ENCODE assay signal across 17 mouse cellular contexts in genomic region chr10:42226176-42226575, GRCm38 (mm10). TPM values are rescaled to one million over a fixed set of nuclear protein-coding genes. Genes with fewer than 3 reads are reported as not detected.
DNase-seq lines count a peak whose midpoint lies in the region; ATAC-seq and TF ChIP-seq lines count a peak whose summit lies in the region.
"Had no signal": no experiment of that assay in that cellular context is flagged by ENCODE, and none has a peak within 500 bp of the region (broad histone marks: within the 10 kb centered on the region; RNA-seq: fewer than 3 reads in every experiment).

No protein-coding gene starts in this region.

- H3K9ac ChIP-seq in kidney, embryonic 15.5 days: no peak overlapping the region
- H3K9ac ChIP-seq: lung, embryonic 14.5 days; midbrain, embryonic 15.5 days had no signal

- DNase-seq in kidney, postnatal 14 days: no peak
- DNase-seq in B cell, adult 2 months: peak; percentile 13 to 15
- DNase-seq in G1E (ENCODE audit: low spot score): no peak
- DNase-seq in adrenal gland, postnatal 36 days: no peak
- no peak for DNase-seq in spleen, adult 18-20 months
- DNase-seq: adrenal gland, postnatal 25 days; gastrocnemius, postnatal 25 days; left cerebral cortex, postnatal 4 days; lung, embryonic 14.5 days; right cerebral cortex, postnatal 14 days; thymus, postnatal 14 days had no signal

- no peak for TF ChIP-seq CTCF in G1E (IDR thresholded peaks at IDR 0.05; ENCODE audit: low read depth, low read length)

- no peak overlapping the region for H3K4me3 ChIP-seq in kidney, embryonic 15.5 days (replicated peaks)
- H3K4me3 ChIP-seq in G1E (ENCODE audit: low read depth, low read length): 0 out of 2 replicates have a peak overlapping the region, but pooled peaks have one; percentile 10
- H3K4me3 ChIP-seq: midbrain, embryonic 15.5 days had no signal

- no peaks in the 10 kb centered on the region for H3K9me3 ChIP-seq in kidney, embryonic 15.5 days (replicated peaks)
- H3K9me3 ChIP-seq in G1E (replicated peaks): no peaks in the 10 kb centered on the region
- H3K9me3 ChIP-seq: midbrain, embryonic 15.5 days had no signal

- 0 out of 2 replicates have a peak overlapping the region, but pooled peaks have one; percentile 5 for H3K27ac ChIP-seq in kidney, embryonic 15.5 days
- H3K27ac ChIP-seq: midbrain, embryonic 15.5 days had no signal

- ATAC-seq in kidney, embryonic 15.5 days (replicated peaks; ENCODE audit: low FRiP score): no peak
- ATAC-seq in G1E (ENCODE audit: extremely low read depth, insufficient number of reproducible peaks, low FRiP score, poor library complexity, severe bottlenecking): no peak
- peak; percentile 31; the same call in 1 of the 2 replicates for ATAC-seq in megakaryocyte, adult 5-6 weeks (ENCODE audit: poor library complexity, severe bottlenecking)
- ATAC-seq: activated CD4-positive, CD25-positive, alpha-beta regulatory T cell, adult 4 months; forebrain, embryonic 16.5 days; inflammation-experienced regulatory T-cells, adult 6 months; midbrain, embryonic 15.5 days had no signal

- H3K4me1 ChIP-seq in kidney, embryonic 15.5 days: peaks cover 54% of the 10 kb centered on the region
- H3K4me1 ChIP-seq in G1E (ENCODE audit: insufficient read depth, low read depth, low read length): peaks cover 55% of the 10 kb centered on the region

- 93% methylated on average over 15 of the region's 15 CpGs for WGBS in kidney, embryonic 15.5 days

- H3K36me3 ChIP-seq in kidney, embryonic 15.5 days: peaks cover 7% of the 10 kb centered on the region; the same call in 1 of the 2 replicates
- H3K36me3 ChIP-seq in G1E (replicated peaks): peaks cover 93% of the 10 kb centered on the region
- H3K36me3 ChIP-seq: midbrain, embryonic 15.5 days had no signal

- no peak overlapping the region for H3K4me2 ChIP-seq in kidney, embryonic 15.5 days
- H3K4me2 ChIP-seq: lung, embryonic 14.5 days; midbrain, embryonic 15.5 days had no signal

- H3K27me3 ChIP-seq in kidney, embryonic 15.5 days: no peaks in the 10 kb centered on the region
- no peaks in the 10 kb centered on the region for H3K27me3 ChIP-seq in G1E (ENCODE audit: insufficient read depth, low read length)
- H3K27me3 ChIP-seq: midbrain, embryonic 15.5 days had no signal

RNA-seq across cellular contexts. Expression of gene Foxo3, which starts 50.4 kb away (rescaled TPM):
- polyA plus RNA-seq in kidney, embryonic 15.5 days (2015; fragmentation: Nextera tagmentation; extraction: Ambion mirVana): 6.1 and 7.0 TPM in 2 replicates
- 67.1 and 98.4 TPM in 2 replicates for total RNA-seq in G1E (2014; fragmentation: Nextera tagmentation)
- total RNA-seq in G1E (2017): 39.3 and 45.5 TPM in 2 replicates
- 59.2 and 67.0 TPM in 2 replicates for polyA plus RNA-seq in G1E (2012)
- total RNA-seq in megakaryocyte, adult 5-6 weeks (2015): 25.3 and 25.7 TPM in 2 replicates
- total RNA-seq in megakaryocyte, adult 5-6 weeks (2017): 24.9 and 27.4 TPM in 2 replicates
- 10 to 100 TPM; 56.9 to 78.5 TPM for total RNA-seq in adrenal gland, postnatal 36 days (2021)

Comparison
In these comparisons a context has a peak if more than half of its experiments do, and no peak if none do; other contexts are left out.
1. DNase-seq: peak in B cell, adult 2 months (2 of 2); none in kidney, postnatal 14 days (single experiment), G1E (single experiment), adrenal gland, postnatal 36 days (0 of 2) and spleen, adult 18-20 months (0 of 2).